Mouse (Mus musculus) brain, embryonic 14.5 days (tissue): ENCODE results near the gene Olfr97.

Source experiments
- CTCF ChIP-seq: fragments of 200-500 bp; IDR thresholded peaks from 2 replicates; pipeline ENCODE4 v1.5.1; 2012; ENCODE audit warnings: inconsistent platforms, mild to moderate bottlenecking, moderate library complexity, borderline replicate concordance; ENCODE audit not compliant: insufficient read depth, insufficient read length; ENCODE audit errors: extremely low read depth
- POLR2A ChIP-seq: fragments of 200-500 bp; IDR thresholded peaks from 2 replicates; pipeline ENCODE4 v1.6.1; 2012; ENCODE audit warnings: mild to moderate bottlenecking, inconsistent platforms, borderline replicate concordance; ENCODE audit not compliant: poor library complexity, insufficient read depth, insufficient read length, severe bottlenecking; ENCODE audit errors: extremely low read depth

DNA sequence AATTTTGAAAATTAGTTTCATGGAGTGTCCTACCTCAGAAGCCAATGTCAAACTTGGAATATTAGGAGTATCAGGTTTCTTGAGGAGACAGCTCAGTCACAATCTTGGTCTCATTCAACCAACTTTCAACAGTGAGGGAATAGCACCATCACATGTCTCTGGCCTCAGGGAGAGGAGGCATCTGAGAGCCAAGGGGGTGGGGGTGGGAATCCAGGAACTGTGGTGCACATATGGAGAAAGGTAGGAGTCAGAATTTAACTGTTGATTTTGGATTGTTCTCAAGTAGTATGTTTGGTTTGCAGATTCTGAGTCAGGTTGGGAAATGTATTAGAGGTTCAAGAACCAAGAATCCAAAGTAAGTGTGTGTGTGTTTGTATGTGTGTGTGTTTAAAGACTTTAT lies 44.1 kb downstream of the Olfr97 start:
- TF ChIP-seq POLR2A (no peak), CTCF (no peak)
